Mouse (Mus musculus): ENCODE results near the gene Slc22a3.

- TF ChIP-seq CTCF (IDR thresholded peaks at IDR 0.05; ENCODE audit: control insufficient read depth, insufficient read depth, insufficient replicate concordance, low read depth, low read length) (no peak), POLR2A (IDR thresholded peaks at IDR 0.05; ENCODE audit: control insufficient read depth, low read depth, low read length) (no peak)
Measured at GRCm38 (mm10) chr17:12508376-12508775, 872 bp upstream of the Slc22a3 start.
